Mouse (Mus musculus) lung, adult 2 months (tissue): Measurements from ENCODE around the gene Smim14.

Source experiments
- CTCF ChIP-seq: fragments of 200-500 bp; IDR thresholded peaks from 2 replicates; pipeline ENCODE4 v1.5.1; 2011; ENCODE audit warnings: mild to moderate bottlenecking, low read length, control low read depth; ENCODE audit not compliant: insufficient read depth
- POLR2A ChIP-seq: fragments of 200-500 bp; IDR thresholded peaks from 2 replicates; pipeline ENCODE4 v1.6.1; 2011; ENCODE audit warnings: low read depth, mild to moderate bottlenecking, control low read depth, low read length, borderline replicate concordance; ENCODE audit errors: extremely low read depth

GRCm38 (mm10) chr5:65415653-65416458 is 121.1 kb downstream of the Smim14 start:
- TF ChIP-seq POLR2A, result no peak
- TF ChIP-seq CTCF, result no peak
